Mouse (Mus musculus): ENCODE measurements at regions not wholly inside any gene's neighbourhood (a gene's known extent, or its start where the extent isn't known, plus 50 kb on each side); places are given as distances from the start of the nearest gene placed in this dataset.

- no peak overlapping the region for H3K4me2 ChIP-seq (ENCODE audit: low read depth)
Observed at GRCm38 (mm10) chr5:106172162-106172561, 285.8 kb downstream of the Barhl2 start.

GRCm38 (mm10) chr5:106170405-106170804 is 287.6 kb downstream of the Barhl2 start:
- Histone ChIP-seq H3K27me3 (ENCODE audit: control insufficient read depth, insufficient read depth, insufficient read length) (no peaks in the 10 kb centered on the region), H3K4me3 (no peak overlapping the region), H3K4me2 (ENCODE audit: low read depth) (no peak overlapping the region), H3K79me2 (ENCODE audit: control insufficient read depth, insufficient read depth) (no peaks in the 10 kb centered on the region), H3K36me3 (ENCODE audit: control insufficient read depth, insufficient read depth) (no peaks in the 10 kb centered on the region), H3ac (ENCODE audit: control insufficient read depth, insufficient read length) (no peak overlapping the region)
- no peak for TF ChIP-seq POLR2AphosphoS2 (IDR thresholded peaks at IDR 0.05; ENCODE audit: insufficient read length, low read depth)
- no peak for TF ChIP-seq TCF3 (IDR thresholded peaks at IDR 0.05; ENCODE audit: insufficient read length, low read depth)
- no peak for TF ChIP-seq MYOD1 (IDR thresholded peaks at IDR 0.05; ENCODE audit: control insufficient read depth in 1 of 3, insufficient read length in 2 of 3, low read depth in 2 of 3)
- no peak for TF ChIP-seq SRF (IDR thresholded peaks at IDR 0.05; ENCODE audit: control insufficient read depth, insufficient read length, low read depth)
- TF ChIP-seq E2F4 (IDR thresholded peaks at IDR 0.05; ENCODE audit: insufficient read depth): no peak
- TF ChIP-seq POLR2A (IDR thresholded peaks at IDR 0.05; ENCODE audit: insufficient read length, low read depth): no peak
- no peak for TF ChIP-seq MAX (IDR thresholded peaks at IDR 0.05; ENCODE audit: low read depth)
- no peak for TF ChIP-seq MYOG (IDR thresholded peaks at IDR 0.05; ENCODE audit: control insufficient read depth in 1 of 3, insufficient read depth in 1 of 3, insufficient read length in 2 of 3, low read depth in 2 of 3)
- no peak for TF ChIP-seq REST (IDR thresholded peaks at IDR 0.05; ENCODE audit: insufficient read depth, insufficient read length)

More at GRCm38 (mm10) chr5:106172162-106172561, 285.8 kb downstream of the Barhl2 start:
- TF ChIP-seq REST (IDR thresholded peaks at IDR 0.05; ENCODE audit: insufficient read depth, insufficient read length) (no peak), CEBPB (IDR thresholded peaks at IDR 0.05; ENCODE audit: insufficient read depth, poor library complexity, severe bottlenecking) (no peak), SRF (IDR thresholded peaks at IDR 0.05; ENCODE audit: control insufficient read depth, insufficient read length, low read depth) (no peak)
- Histone ChIP-seq H3K4me3 (no peak overlapping the region), H3ac (ENCODE audit: control insufficient read depth, insufficient read length) (no peak overlapping the region), H3K79me2 (ENCODE audit: control insufficient read depth, insufficient read depth) (no peaks in the 10 kb centered on the region), H3K27me3 (ENCODE audit: control insufficient read depth, insufficient read depth, insufficient read length) (no peaks in the 10 kb centered on the region), H3K36me3 (ENCODE audit: control insufficient read depth, insufficient read depth) (no peaks in the 10 kb centered on the region)

- Histone ChIP-seq H3K36me3 (ENCODE audit: control insufficient read depth, insufficient read depth) (no peaks in the 10 kb centered on the region), H3K4me2 (ENCODE audit: low read depth) (no peak overlapping the region), H3ac (ENCODE audit: control insufficient read depth, insufficient read length) (no peak overlapping the region), H3K4me3 (no peak overlapping the region), H3K27me3 (ENCODE audit: control insufficient read depth, insufficient read depth, insufficient read length) (no peaks in the 10 kb centered on the region), H3K79me2 (ENCODE audit: control insufficient read depth, insufficient read depth) (no peaks in the 10 kb centered on the region)
- TF ChIP-seq CEBPB (IDR thresholded peaks at IDR 0.05; ENCODE audit: insufficient read depth, poor library complexity, severe bottlenecking): no peak
- no peak for TF ChIP-seq REST (IDR thresholded peaks at IDR 0.05; ENCODE audit: insufficient read depth, insufficient read length)
Observed at GRCm38 (mm10) chr5:106167556-106167955, 290.4 kb downstream of the Barhl2 start.

GRCm38 (mm10) chr5:106166266-106166665 is 289.9 kb downstream of the Zfp326 start:
- no peaks in the 10 kb centered on the region for H3K79me2 ChIP-seq (ENCODE audit: control insufficient read depth, insufficient read depth)
- TF ChIP-seq MYOG (IDR thresholded peaks at IDR 0.05; ENCODE audit: control insufficient read depth in 1 of 3, insufficient read depth in 1 of 3, insufficient read length in 2 of 3, low read depth in 2 of 3) (no peak), SRF (IDR thresholded peaks at IDR 0.05; ENCODE audit: control insufficient read depth, insufficient read length, low read depth) (no peak), USF1 (IDR thresholded peaks at IDR 0.05; ENCODE audit: low read depth) (no peak), CEBPB (IDR thresholded peaks at IDR 0.05; ENCODE audit: insufficient read depth, poor library complexity, severe bottlenecking) (no peak), MAX (IDR thresholded peaks at IDR 0.05; ENCODE audit: low read depth) (no peak), E2F4 (IDR thresholded peaks at IDR 0.05; ENCODE audit: insufficient read depth) (no peak), TCF3 (IDR thresholded peaks at IDR 0.05; ENCODE audit: insufficient read length, low read depth) (no peak), TCF12 (IDR thresholded peaks at IDR 0.05; ENCODE audit: insufficient read depth, poor library complexity, severe bottlenecking) (no peak), MYOD1 (IDR thresholded peaks at IDR 0.05; ENCODE audit: control insufficient read depth in 1 of 3, insufficient read length in 2 of 3, low read depth in 2 of 3) (no peak), POLR2A (IDR thresholded peaks at IDR 0.05; ENCODE audit: insufficient read length, low read depth) (no peak), POLR2AphosphoS2 (IDR thresholded peaks at IDR 0.05; ENCODE audit: insufficient read length, low read depth) (no peak), REST (IDR thresholded peaks at IDR 0.05; ENCODE audit: insufficient read depth, insufficient read length) (no peak)
- no peaks in the 10 kb centered on the region for H3K36me3 ChIP-seq (ENCODE audit: control insufficient read depth, insufficient read depth)
- H3ac ChIP-seq (ENCODE audit: control insufficient read depth, insufficient read length): no peak overlapping the region
- no peaks in the 10 kb centered on the region for H3K27me3 ChIP-seq (ENCODE audit: control insufficient read depth, insufficient read depth, insufficient read length)
- no peak overlapping the region for H3K4me2 ChIP-seq (ENCODE audit: low read depth)
- no peak overlapping the region for H3K4me3 ChIP-seq

GRCm38 (mm10) chr5:106164190-106164589 is 287.8 kb downstream of the Zfp326 start:
- Histone ChIP-seq H3K4me2 (ENCODE audit: low read depth) (no peak overlapping the region), H3K36me3 (ENCODE audit: control insufficient read depth, insufficient read depth) (no peaks in the 10 kb centered on the region), H3K79me2 (ENCODE audit: control insufficient read depth, insufficient read depth) (no peaks in the 10 kb centered on the region), H3K27me3 (ENCODE audit: control insufficient read depth, insufficient read depth, insufficient read length) (no peaks in the 10 kb centered on the region), H3ac (ENCODE audit: control insufficient read depth, insufficient read length) (no peak overlapping the region), H3K4me3 (no peak overlapping the region)
- no peak for TF ChIP-seq TCF3 (IDR thresholded peaks at IDR 0.05; ENCODE audit: insufficient read length, low read depth)
- TF ChIP-seq CEBPB (IDR thresholded peaks at IDR 0.05; ENCODE audit: insufficient read depth, poor library complexity, severe bottlenecking): no peak
- TF ChIP-seq E2F4 (IDR thresholded peaks at IDR 0.05; ENCODE audit: insufficient read depth): no peak
- TF ChIP-seq SRF (IDR thresholded peaks at IDR 0.05; ENCODE audit: control insufficient read depth, insufficient read length, low read depth): no peak
- TF ChIP-seq USF1 (IDR thresholded peaks at IDR 0.05; ENCODE audit: low read depth): no peak
- no peak for TF ChIP-seq TCF12 (IDR thresholded peaks at IDR 0.05; ENCODE audit: insufficient read depth, poor library complexity, severe bottlenecking)
- no peak for TF ChIP-seq MAX (IDR thresholded peaks at IDR 0.05; ENCODE audit: low read depth)
- no peak for TF ChIP-seq POLR2AphosphoS2 (IDR thresholded peaks at IDR 0.05; ENCODE audit: insufficient read length, low read depth)
- no peak for TF ChIP-seq REST (IDR thresholded peaks at IDR 0.05; ENCODE audit: insufficient read depth, insufficient read length)
- TF ChIP-seq MYOG (IDR thresholded peaks at IDR 0.05; ENCODE audit: control insufficient read depth in 1 of 3, insufficient read depth in 1 of 3, insufficient read length in 2 of 3, low read depth in 2 of 3): no peak
- TF ChIP-seq MYOD1 (IDR thresholded peaks at IDR 0.05; ENCODE audit: control insufficient read depth in 1 of 3, insufficient read length in 2 of 3, low read depth in 2 of 3): no peak
- TF ChIP-seq POLR2A (IDR thresholded peaks at IDR 0.05; ENCODE audit: insufficient read length, low read depth): no peak
